Mouse (Mus musculus): Measurements from ENCODE around the gene Dapk1.

The Dapk1 gene

DNA sequence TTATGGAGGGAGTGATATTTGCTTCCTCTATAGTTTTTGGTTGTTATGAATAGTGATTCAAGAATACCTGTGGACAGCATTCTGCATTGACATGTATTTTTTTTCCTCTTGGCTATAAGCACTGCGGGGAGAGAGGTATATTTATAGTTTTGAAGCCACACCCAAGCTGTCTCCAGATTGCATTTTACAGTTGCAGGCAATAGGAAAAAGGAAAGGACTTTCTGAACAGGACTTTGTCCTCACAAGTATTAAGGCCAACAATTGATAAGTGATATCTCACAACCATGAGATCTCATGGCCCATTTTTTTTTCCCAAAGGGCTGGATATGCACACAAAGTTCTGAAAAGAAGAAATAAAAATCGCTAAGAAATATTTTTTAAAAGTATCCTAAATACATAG lies 207.9 kb downstream of the Dapk1 start:
- no peak for DNase-seq (ENCODE audit: low read depth, low spot score)

DNA sequence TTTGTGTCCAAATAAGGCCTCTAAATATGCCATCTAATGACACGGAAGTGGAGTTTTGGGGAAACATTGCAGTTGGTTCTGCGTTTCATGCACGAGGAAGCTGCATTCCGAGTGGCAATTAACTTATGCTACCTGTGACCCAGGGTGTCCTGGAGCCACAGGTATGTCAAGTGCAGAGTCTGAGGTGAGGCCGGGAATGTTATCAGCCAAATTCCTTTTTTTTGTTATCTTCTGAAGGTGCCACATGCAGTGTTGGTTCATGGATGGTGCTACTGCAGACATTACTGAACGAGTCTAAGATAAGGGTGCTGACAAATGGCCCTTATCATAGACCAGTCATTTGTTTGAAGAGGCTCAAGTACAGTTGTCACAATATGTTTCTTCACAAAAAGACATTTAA lies 211.0 kb downstream of the Dapk1 start:
- no peak for DNase-seq (ENCODE audit: low read depth, low spot score)
